Mouse (Mus musculus) cortical plate, adult 2 months (tissue): ENCODE results near the gene Rab11fip4.

ENCODE experiments used
- CTCF ChIP-seq: fragments of 200-500 bp; IDR thresholded peaks from 2 replicates; pipeline ENCODE4 v1.5.1; 2011; ENCODE audit warnings: mild to moderate bottlenecking, control low read depth, low read length; ENCODE audit not compliant: insufficient read depth; ENCODE audit errors: extremely low read depth
- POLR2A ChIP-seq: fragments of 200-500 bp; IDR thresholded peaks from 2 replicates; pipeline ENCODE4 v1.6.1; 2011; ENCODE audit warnings: mild to moderate bottlenecking, low read length, control low read depth; ENCODE audit not compliant: insufficient read depth; ENCODE audit errors: extremely low read depth

DNA sequence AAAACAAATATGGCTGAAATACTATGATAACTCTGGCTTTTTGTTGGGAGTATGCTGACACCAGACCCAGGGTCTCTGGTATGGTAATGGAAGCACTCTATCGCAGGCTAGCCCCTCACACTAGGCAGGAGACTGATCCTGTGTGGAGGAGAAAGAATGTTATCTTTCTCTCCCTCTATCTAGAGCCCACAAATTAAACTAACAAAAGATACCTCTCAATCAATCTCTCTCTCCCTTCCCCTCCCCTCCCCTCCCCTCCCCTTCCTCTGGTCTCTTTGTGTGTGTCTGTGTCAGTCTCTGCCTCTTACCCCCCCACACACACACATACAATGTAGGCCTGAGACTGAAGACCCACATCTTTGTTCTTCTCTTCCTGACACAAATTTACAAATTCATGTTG is 45.5 kb downstream of the Rab11fip4 start:
- TF ChIP-seq CTCF: no peak
- no peak for TF ChIP-seq POLR2A
